Mouse (Mus musculus): ENCODE measurements around the gene Cnpy4. TPM values are rescaled to one million over a fixed set of nuclear protein-coding genes. Genes with fewer than 3 reads are reported as not detected.
"Not testable (repeated sequence)": the region's sequence is repeated elsewhere in the genome, so short reads cannot be mapped to it uniquely, and the experiment has no call there.

The Cnpy4 gene
- polyA plus RNA-seq, 1 experiment from 2014 or later = 50.7 TPM

GRCm38 (mm10) chr5:138171695-138172491 is 15.4 kb upstream of the Cnpy4 start, which contains the start of the genes Ap4m1 and Mcm7:
Gene Ap4m1 (plus strand): TSS chr5:138172002.
Gene Mcm7 (minus strand): TSS chr5:138172422.
- under 1% methylated on average over 54 of the region's 54 CpGs for WGBS
- H3K9me3 ChIP-seq = no peaks in the 10 kb centered on the region
- peak within 1 kb of the TSS; percentile 86 for H3K4me3 ChIP-seq
- no peaks in the 10 kb centered on the region for H3K27me3 ChIP-seq (ENCODE audit: insufficient read depth, poor library complexity, severe bottlenecking)
- peaks cover 70% of the 10 kb centered on the region for H3K36me3 ChIP-seq
- H3K4me1 ChIP-seq (replicated peaks) = peaks cover 34% of the 10 kb centered on the region
- peak within 1 kb of the TSS; percentile 97 for H3K27ac ChIP-seq
- peak; percentile 94 for DNase-seq (ENCODE audit: low spot score)

- Histone ChIP-seq H3K36me3 (peaks cover 70% of the 10 kb centered on the region), H3K9me3 (no peaks in the 10 kb centered on the region)
- WGBS = 89% methylated on average over 3 of the region's 3 CpGs
Observed at GRCm38 (mm10) chr5:138173217-138173616, 14.1 kb upstream of the Cnpy4 start.

GRCm38 (mm10) chr5:138187661-138188306 is 499 bp downstream of the Cnpy4 start:
- peaks cover 58% of the 10 kb centered on the region for H3K36me3 ChIP-seq
- DNase-seq (ENCODE audit: low spot score) = peak; percentile 65

More at GRCm38 (mm10) chr5:138173217-138173616, 14.1 kb upstream of the Cnpy4 start:
- Histone ChIP-seq H3K4me1 (replicated peaks) (peaks cover 34% of the 10 kb centered on the region), H3K4me3 (peak overlapping the region; percentile 86), H3K27ac (no peak overlapping the region), H3K27me3 (ENCODE audit: insufficient read depth, poor library complexity, severe bottlenecking) (no peaks in the 10 kb centered on the region)
- no peak for DNase-seq (ENCODE audit: low spot score)

GRCm38 (mm10) chr5:138193771-138194727 is 6.8 kb downstream of the Cnpy4 start, which contains the start of gene Mblac1:
Gene Mblac1 (plus strand): TSS chr5:138194314.
- DNase-seq (ENCODE audit: low spot score) = peak; percentile 86
- Histone ChIP-seq H3K4me1 (replicated peaks) (peaks cover 17% of the 10 kb centered on the region; the same call in 1 of the 2 replicates), H3K36me3 (peaks cover 46% of the 10 kb centered on the region), H3K9me3 (no peaks in the 10 kb centered on the region), H3K4me3 (peak within 1 kb of the TSS; percentile 88), H3K27me3 (ENCODE audit: insufficient read depth, poor library complexity, severe bottlenecking) (no peaks in the 10 kb centered on the region), H3K27ac (peak within 1 kb of the TSS; percentile 97)
- WGBS = 9% methylated on average over 54 of the region's 54 CpGs

More at GRCm38 (mm10) chr5:138187661-138188306, 499 bp downstream of the Cnpy4 start:
- Histone ChIP-seq H3K9me3 (no peaks in the 10 kb centered on the region), H3K27ac (peak overlapping the region; percentile 93), H3K4me1 (replicated peaks) (peaks cover 15% of the 10 kb centered on the region), H3K27me3 (ENCODE audit: insufficient read depth, poor library complexity, severe bottlenecking) (no peaks in the 10 kb centered on the region), H3K4me3 (peak overlapping the region; percentile 84)
- WGBS = under 1% methylated on average over 10 of the region's 10 CpGs

GRCm38 (mm10) chr5:138194755-138195345 is 7.6 kb downstream of the Cnpy4 start:
- Histone ChIP-seq H3K9me3 (no peaks in the 10 kb centered on the region), H3K4me3 (peak overlapping the region; percentile 88), H3K36me3 (peaks cover 38% of the 10 kb centered on the region), H3K27ac (peak overlapping the region; percentile 97), H3K4me1 (replicated peaks) (peaks cover 17% of the 10 kb centered on the region; the same call in 1 of the 2 replicates), H3K27me3 (ENCODE audit: insufficient read depth, poor library complexity, severe bottlenecking) (no peaks in the 10 kb centered on the region)
- WGBS = 2% methylated on average over 29 of the region's 29 CpGs
- peak; percentile 64 for DNase-seq (ENCODE audit: low spot score)

- Histone ChIP-seq H3K4me1 (replicated peaks) (peaks cover 17% of the 10 kb centered on the region; the same call in 1 of the 2 replicates), H3K27me3 (ENCODE audit: insufficient read depth, poor library complexity, severe bottlenecking) (no peaks in the 10 kb centered on the region), H3K4me3 (peak overlapping the region; percentile 88), H3K36me3 (peaks cover 32% of the 10 kb centered on the region), H3K27ac (no peak overlapping the region; the same call in 1 of the 2 replicates), H3K9me3 (no peaks in the 10 kb centered on the region)
- no peak for DNase-seq (ENCODE audit: low spot score)
- WGBS = 81% methylated on average over 7 of the region's 7 CpGs
Observed at GRCm38 (mm10) chr5:138195463-138195862, 8.2 kb downstream of the Cnpy4 start.

- H3K9me3 ChIP-seq = peaks cover 6% of the 10 kb centered on the region
- 13% methylated on average over 1 of the region's 1 CpGs for WGBS
- H3K27me3 ChIP-seq (ENCODE audit: insufficient read depth, poor library complexity, severe bottlenecking) = no peaks in the 10 kb centered on the region
- no peak overlapping the region for H3K4me3 ChIP-seq
- no peak for DNase-seq (ENCODE audit: low spot score)
- peaks cover 10% of the 10 kb centered on the region; the same call in 1 of the 2 replicates for H3K4me1 ChIP-seq (replicated peaks)
- H3K36me3 ChIP-seq = no peaks in the 10 kb centered on the region
- no peak overlapping the region for H3K27ac ChIP-seq
Observed at GRCm38 (mm10) chr5:138199576-138199975, 12.3 kb downstream of the Cnpy4 start.

- Histone ChIP-seq H3K9me3 (peaks cover 13% of the 10 kb centered on the region), H3K4me3 (no peak overlapping the region), H3K27me3 (ENCODE audit: insufficient read depth, poor library complexity, severe bottlenecking) (no peaks in the 10 kb centered on the region), H3K36me3 (no peaks in the 10 kb centered on the region), H3K27ac (no peak overlapping the region), H3K4me1 (replicated peaks) (no peaks in the 10 kb centered on the region)
- WGBS = 88% methylated on average over 3 of the region's 3 CpGs
- no peak for DNase-seq (ENCODE audit: low spot score)
Observed at GRCm38 (mm10) chr5:138202086-138202485, 14.8 kb downstream of the Cnpy4 start.

- Histone ChIP-seq H3K4me1 (replicated peaks) (no peaks in the 10 kb centered on the region), H3K27me3 (ENCODE audit: insufficient read depth, poor library complexity, severe bottlenecking) (no peaks in the 10 kb centered on the region), H3K9me3 (peaks cover 16% of the 10 kb centered on the region), H3K27ac (no peak overlapping the region), H3K36me3 (no peaks in the 10 kb centered on the region), H3K4me3 (no peak overlapping the region)
- 88% methylated on average over 1 of the region's 1 CpGs for WGBS
- no peak for DNase-seq (ENCODE audit: low spot score)
Observed at GRCm38 (mm10) chr5:138207253-138207652, 20.0 kb downstream of the Cnpy4 start.

GRCm38 (mm10) chr5:138207873-138208272 is 20.6 kb downstream of the Cnpy4 start:
- 89% methylated on average over 4 of the region's 4 CpGs for WGBS
- H3K27ac ChIP-seq = no peak overlapping the region
- no peak for DNase-seq (ENCODE audit: low spot score)
- H3K36me3 ChIP-seq = no peaks in the 10 kb centered on the region
- H3K27me3 ChIP-seq (ENCODE audit: insufficient read depth, poor library complexity, severe bottlenecking) = no peaks in the 10 kb centered on the region
- no peak overlapping the region for H3K4me3 ChIP-seq
- H3K9me3 ChIP-seq = peaks cover 19% of the 10 kb centered on the region
- H3K4me1 ChIP-seq (replicated peaks) = no peaks in the 10 kb centered on the region

- WGBS = 93% methylated on average over 13 of the region's 13 CpGs
- not testable (repeated sequence) for H3K4me1 ChIP-seq (replicated peaks); DNase-seq (ENCODE audit: low spot score); H3K4me3 ChIP-seq; H3K36me3 ChIP-seq; H3K27me3 ChIP-seq (ENCODE audit: insufficient read depth, poor library complexity, severe bottlenecking); H3K27ac ChIP-seq
- H3K9me3 ChIP-seq = peaks cover 41% of the 10 kb centered on the region
Observed at GRCm38 (mm10) chr5:138216632-138217031, 29.3 kb downstream of the Cnpy4 start.

- Histone ChIP-seq H3K36me3 (no peaks in the 10 kb centered on the region), H3K4me1 (replicated peaks) (no peaks in the 10 kb centered on the region), H3K9me3 (peaks cover 26% of the 10 kb centered on the region), H3K27me3 (ENCODE audit: insufficient read depth, poor library complexity, severe bottlenecking) (no peaks in the 10 kb centered on the region), H3K4me3 (no peak overlapping the region), H3K27ac (no peak overlapping the region)
- DNase-seq (ENCODE audit: low spot score) = no peak
- 80% methylated on average over 2 of the region's 2 CpGs for WGBS
Observed at GRCm38 (mm10) chr5:138219864-138220263, 32.6 kb downstream of the Cnpy4 start.

Measured in hindbrain, embryonic 10.5 days (tissue).